Mouse (Mus musculus): Measurements from ENCODE around the gene Crybg2.

The Crybg2 gene

GRCm38 (mm10) chr4:134094004-134094564, 33.5 kb downstream of the Crybg2 start:
- no peak for DNase-seq (ENCODE audit: extremely low read depth, low read depth)

- DNase-seq (ENCODE audit: extremely low read depth, low read depth) = peak; percentile 66
Measured at GRCm38 (mm10) chr4:134094923-134095547, 34.4 kb downstream of the Crybg2 start, which contains the start of gene Cd52. Cd52 (minus strand) TSS chr4:134095082.

GRCm38 (mm10) chr4:134096120-134096519, 35.5 kb downstream of the Crybg2 start:
- no peak for DNase-seq (ENCODE audit: extremely low read depth, low read depth)

GRCm38 (mm10) chr4:134097015-134097608, 36.5 kb downstream of the Crybg2 start:
- DNase-seq (ENCODE audit: extremely low read depth, low read depth) = no peak

- DNase-seq (ENCODE audit: extremely low read depth, low read depth) = no peak
Measured at GRCm38 (mm10) chr4:134098628-134099027, 38.0 kb downstream of the Crybg2 start.

GRCm38 (mm10) chr4:134100245-134100644, 39.6 kb downstream of the Crybg2 start:
- DNase-seq (ENCODE audit: extremely low read depth, low read depth) = no peak

GRCm38 (mm10) chr4:134101979-134102741, 41.5 kb downstream of the Crybg2 start, which contains the start of gene Ubxn11:
Ubxn11 (plus strand) TSS chr4:134102570.
- peak; percentile 94 for DNase-seq (ENCODE audit: extremely low read depth, low read depth)

- no peak for DNase-seq (ENCODE audit: extremely low read depth, low read depth)
Measured at GRCm38 (mm10) chr4:134102742-134103119, 42.1 kb downstream of the Crybg2 start.

GRCm38 (mm10) chr4:134106105-134106504, 45.5 kb downstream of the Crybg2 start:
- peak; percentile 85 for DNase-seq (ENCODE audit: extremely low read depth, low read depth)

GRCm38 (mm10) chr4:134107730-134108129, 47.1 kb downstream of the Crybg2 start:
- DNase-seq (ENCODE audit: extremely low read depth, low read depth) = no peak

- DNase-seq (ENCODE audit: extremely low read depth, low read depth) = no peak
Measured at GRCm38 (mm10) chr4:134108196-134108595, 47.6 kb downstream of the Crybg2 start.

- DNase-seq (ENCODE audit: extremely low read depth, low read depth) = no peak
Measured at GRCm38 (mm10) chr4:134110653-134111052, 50.0 kb downstream of the Crybg2 start.

- no peak for DNase-seq (ENCODE audit: extremely low read depth, low read depth)
Measured at GRCm38 (mm10) chr4:134112403-134112802, 51.8 kb downstream of the Crybg2 start.

- DNase-seq (ENCODE audit: extremely low read depth, low read depth) = no peak
Measured at GRCm38 (mm10) chr4:134113356-134113994, 52.9 kb downstream of the Crybg2 start.

- DNase-seq (ENCODE audit: extremely low read depth, low read depth) = no peak
Measured at GRCm38 (mm10) chr4:134114038-134114437, 53.4 kb downstream of the Crybg2 start.

- no peak for DNase-seq (ENCODE audit: extremely low read depth, low read depth)
Measured at GRCm38 (mm10) chr4:134115215-134116144, 54.9 kb downstream of the Crybg2 start.

GRCm38 (mm10) chr4:134116501-134116900, 55.9 kb downstream of the Crybg2 start:
- no peak for DNase-seq (ENCODE audit: extremely low read depth, low read depth)

- DNase-seq (ENCODE audit: extremely low read depth, low read depth) = peak; percentile 67
Measured at GRCm38 (mm10) chr4:134117012-134117411, 56.4 kb downstream of the Crybg2 start.

- no peak for DNase-seq (ENCODE audit: extremely low read depth, low read depth)
Measured at GRCm38 (mm10) chr4:134118126-134118800, 57.6 kb downstream of the Crybg2 start.

- DNase-seq (ENCODE audit: extremely low read depth, low read depth) = no peak
Measured at GRCm38 (mm10) chr4:134119042-134119441, 58.4 kb downstream of the Crybg2 start.
